Comparison of ENCODE assay signal across 29 mouse cellular contexts in genomic region chr9:82075270-82075669, GRCm38 (mm10).
"Had no signal": no experiment of that assay in that cellular context is flagged by ENCODE, and none has a peak within 500 bp of the region (broad histone marks: within the 10 kb centered on the region; RNA-seq: fewer than 3 reads in every experiment).

No protein-coding gene starts in this region.

- H3K4me3 ChIP-seq: left cerebral cortex, adult 2 months; limb, embryonic 10.5 days; limb, embryonic 12.5 days; limb, embryonic 13.5 days; limb, embryonic 15.5 days; liver, embryonic 12.5 days; liver, embryonic 13.5 days; liver, embryonic 15.5 days; megakaryocyte, embryonic 14.5 days; midbrain, embryonic 10.5 days; midbrain, embryonic 12.5 days; midbrain, embryonic 13.5 days; midbrain, embryonic 15.5 days; myocyte; neural tube, embryonic 12.5 days had no signal

- H3K36me3 ChIP-seq: limb, embryonic 10.5 days; limb, embryonic 12.5 days; limb, embryonic 13.5 days; limb, embryonic 15.5 days; liver, embryonic 12.5 days; liver, embryonic 13.5 days; liver, embryonic 15.5 days; midbrain, embryonic 10.5 days; midbrain, embryonic 12.5 days; midbrain, embryonic 13.5 days; midbrain, embryonic 15.5 days; neural tube, embryonic 12.5 days had no signal

- H3K4me1 ChIP-seq: limb, embryonic 10.5 days; limb, embryonic 12.5 days; limb, embryonic 13.5 days; limb, embryonic 15.5 days; liver, embryonic 12.5 days; liver, embryonic 13.5 days; liver, embryonic 15.5 days; megakaryocyte, embryonic 14.5 days; midbrain, embryonic 10.5 days; midbrain, embryonic 12.5 days; midbrain, embryonic 13.5 days; midbrain, embryonic 15.5 days; neural tube, embryonic 12.5 days had no signal

- DNase-seq: layer of hippocampus, postnatal 36 days; left cerebral cortex, postnatal 4 days; liver; liver, embryonic 13.5 days; liver, postnatal 0 days; lung, adult 2 months; lung, postnatal 36 days; lung, postnatal 4 days; midbrain, embryonic 14.5 days had no signal

- H3K4me2 ChIP-seq: limb, embryonic 12.5 days; limb, embryonic 13.5 days; limb, embryonic 15.5 days; liver, embryonic 11.5 days; liver, embryonic 12.5 days; liver, embryonic 13.5 days; liver, embryonic 15.5 days; midbrain, embryonic 11.5 days; midbrain, embryonic 12.5 days; midbrain, embryonic 13.5 days; midbrain, embryonic 15.5 days; neural tube, embryonic 12.5 days had no signal

- H3K27me3 ChIP-seq: limb, embryonic 12.5 days; limb, embryonic 13.5 days; limb, embryonic 15.5 days; liver, embryonic 12.5 days; liver, embryonic 13.5 days; liver, embryonic 15.5 days; megakaryocyte, embryonic 14.5 days; midbrain, embryonic 12.5 days; midbrain, embryonic 13.5 days; midbrain, embryonic 15.5 days; neural tube, embryonic 12.5 days had no signal

- ATAC-seq: liver, embryonic 12.5 days; liver, postnatal 0 days; lung, postnatal 0 days; midbrain, embryonic 13.5 days; midbrain, embryonic 15.5 days; midbrain, embryonic 16.5 days had no signal

- H3K27ac ChIP-seq: left cerebral cortex, adult 2 months; limb, embryonic 10.5 days; limb, embryonic 12.5 days; limb, embryonic 13.5 days; limb, embryonic 15.5 days; liver, embryonic 12.5 days; liver, embryonic 13.5 days; liver, embryonic 14.5 days; liver, embryonic 15.5 days; macrophage; midbrain, embryonic 10.5 days; midbrain, embryonic 12.5 days; midbrain, embryonic 13.5 days; midbrain, embryonic 15.5 days; neural tube, embryonic 12.5 days had no signal

- H3K9ac ChIP-seq: limb, embryonic 12.5 days; limb, embryonic 13.5 days; limb, embryonic 15.5 days; liver, embryonic 12.5 days; liver, embryonic 13.5 days; liver, embryonic 14.5 days; liver, embryonic 15.5 days; liver, postnatal 0 days; midbrain, embryonic 12.5 days; midbrain, embryonic 13.5 days; midbrain, embryonic 15.5 days; neural tube, embryonic 12.5 days had no signal

- H3K9me3 ChIP-seq: limb, embryonic 10.5 days; limb, embryonic 12.5 days; limb, embryonic 13.5 days; limb, embryonic 15.5 days; liver, embryonic 12.5 days; liver, embryonic 13.5 days; liver, embryonic 15.5 days; midbrain, embryonic 10.5 days; midbrain, embryonic 12.5 days; midbrain, embryonic 13.5 days; midbrain, embryonic 15.5 days; neural tube, embryonic 12.5 days had no signal
